Mouse (Mus musculus): ENCODE results near the gene Pik3c2g.

DNA sequence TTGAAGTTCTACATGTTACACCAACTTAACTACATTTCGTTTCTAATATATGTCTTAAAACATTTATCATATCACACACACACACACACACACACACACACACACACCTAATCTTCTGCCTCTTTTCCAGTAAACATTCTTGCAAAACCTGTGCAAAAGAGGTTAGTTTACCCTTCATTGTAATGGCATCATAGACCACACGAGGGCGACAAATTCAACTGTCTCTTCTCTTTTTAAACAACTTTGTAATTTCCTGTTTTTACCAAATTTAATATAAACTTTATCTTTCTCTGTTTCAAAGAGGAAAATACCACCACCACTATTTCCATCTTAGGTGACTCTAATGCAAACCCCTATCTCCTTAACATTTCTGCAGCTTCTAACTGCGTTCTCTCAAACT is 68.4 kb downstream of the Pik3c2g start:
- peak; percentile 47 for TF ChIP-seq CTCF (conservative IDR thresholded peaks at IDR 0.05; ENCODE audit: low read length)
- TF ChIP-seq NANOG (IDR thresholded peaks at IDR 0.05; ENCODE audit: borderline replicate concordance, low read length), result no peak

Measured in E14TG2a.4 (cell line).